Mouse (Mus musculus) adrenal gland, postnatal 10 days (tissue): ENCODE data around the gene Zswim4. TPM values are rescaled to one million over a fixed set of nuclear protein-coding genes. Genes with fewer than 3 reads are reported as not detected.

Experiments used
- DNase-seq: peaks from one replicate; pipeline ENCODE4 v3.0.0; 2021; ENCODE audit warnings: mixed read lengths
- total RNA-seq, 2 experiments: library from RNA; stranded (reverse); gene quantifications; 2 replicates each; pipeline ENCODE4 v1.2.3; 2021

Zswim4 gene
- total RNA-seq, 2 experiments from 2014 or later, result 22.7 to 26.3 TPM

- peak; percentile 58 for DNase-seq
These were observed 13.4 kb downstream of the Zswim4 start for GRCm38 (mm10) chr8:84223322-84224029.

- no peak for DNase-seq
These were observed 14.2 kb downstream of the Zswim4 start for GRCm38 (mm10) chr8:84222566-84223165.

GRCm38 (mm10) chr8:84220105-84220504 lies 16.8 kb downstream of the Zswim4 start:
- DNase-seq, result no peak

GRCm38 (mm10) chr8:84218143-84218542 lies 18.7 kb downstream of the Zswim4 start:
- DNase-seq, result no peak

GRCm38 (mm10) chr8:84217206-84217605 lies 19.6 kb downstream of the Zswim4 start:
- DNase-seq, result no peak

- DNase-seq, result no peak
These were observed 23.6 kb downstream of the Zswim4 start for GRCm38 (mm10) chr8:84213277-84213676.

- DNase-seq, result no peak
These were observed 24.8 kb downstream of the Zswim4 start for GRCm38 (mm10) chr8:84211881-84212563.

- DNase-seq, result no peak
These were observed 25.7 kb downstream of the Zswim4 start for GRCm38 (mm10) chr8:84211202-84211601.

GRCm38 (mm10) chr8:84210167-84210791 lies 26.6 kb downstream of the Zswim4 start:
- DNase-seq, result peak; percentile 91

- peak; percentile 29 for DNase-seq
These were observed 28.2 kb downstream of the Zswim4 start for GRCm38 (mm10) chr8:84208381-84209380.

- DNase-seq, result peak; percentile 71
These were observed 29.0 kb downstream of the Zswim4 start for GRCm38 (mm10) chr8:84207811-84208210.

GRCm38 (mm10) chr8:84206666-84207065 lies 30.2 kb downstream of the Zswim4 start:
- DNase-seq, result no peak

- DNase-seq, result no peak
These were observed 31.8 kb downstream of the Zswim4 start for GRCm38 (mm10) chr8:84205073-84205472.

GRCm38 (mm10) chr8:84203975-84204772 lies 32.7 kb downstream of the Zswim4 start:
- peak; percentile 84 for DNase-seq

- DNase-seq, result peak; percentile 92
These were observed 33.6 kb downstream of the Zswim4 start for GRCm38 (mm10) chr8:84202938-84203917.

GRCm38 (mm10) chr8:84202466-84202865 lies 34.4 kb downstream of the Zswim4 start:
- DNase-seq, result peak; percentile 78

- DNase-seq, result peak; percentile 88
These were observed 35.2 kb downstream of the Zswim4 start for GRCm38 (mm10) chr8:84201545-84202245.

- peak; percentile 90 for DNase-seq
These were observed 36.0 kb downstream of the Zswim4 start for GRCm38 (mm10) chr8:84200652-84201544.
